Mouse (Mus musculus): ENCODE measurements around the gene Invs. TPM values are rescaled to one million over a fixed set of nuclear protein-coding genes. Genes with fewer than 3 reads are reported as not detected.

Invs gene
- polyA plus RNA-seq, 1 experiment from 2014 or later: 5.8 TPM

DNA sequence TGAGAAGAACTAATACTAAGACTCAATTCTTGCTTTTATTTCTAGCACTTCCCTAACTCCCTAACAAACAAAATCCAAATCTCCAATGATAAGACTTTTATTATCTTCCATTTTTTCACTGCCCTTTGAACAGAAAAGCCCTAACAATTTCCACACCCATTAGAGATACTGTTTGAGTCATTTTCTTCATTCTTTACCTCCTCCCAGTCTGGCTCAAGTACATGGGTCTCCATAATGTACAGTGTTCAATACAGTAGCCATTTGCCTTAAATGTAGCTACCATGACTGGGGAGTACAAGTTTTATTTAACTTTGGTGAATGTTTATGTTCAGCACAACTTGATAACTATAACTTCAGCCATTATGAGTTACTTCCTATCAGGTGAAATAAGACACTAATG, 9.0 kb upstream of the Invs start:
- H3K36me3 ChIP-seq (ENCODE audit: control insufficient read depth, insufficient read depth, low read length): no peaks in the 10 kb centered on the region
- no peak overlapping the region for H3K4me3 ChIP-seq (ENCODE audit: low read length)
- no peak overlapping the region for H3K4me2 ChIP-seq (ENCODE audit: low read depth, low read length)
- H3K4me1 ChIP-seq (ENCODE audit: control insufficient read depth, insufficient read depth, low read length): peaks cover 8% of the 10 kb centered on the region
- ATAC-seq: peak; percentile 65
- no peak overlapping the region for H3K27ac ChIP-seq (ENCODE audit: low read length)
- no peaks in the 10 kb centered on the region for H3K27me3 ChIP-seq (replicated peaks; ENCODE audit: control insufficient read depth, insufficient read depth, low read length)
- no peak overlapping the region for H3K9ac ChIP-seq (ENCODE audit: low read depth, low read length)
- H3K9me3 ChIP-seq (ENCODE audit: control insufficient read depth, low read length): no peaks in the 10 kb centered on the region

DNA sequence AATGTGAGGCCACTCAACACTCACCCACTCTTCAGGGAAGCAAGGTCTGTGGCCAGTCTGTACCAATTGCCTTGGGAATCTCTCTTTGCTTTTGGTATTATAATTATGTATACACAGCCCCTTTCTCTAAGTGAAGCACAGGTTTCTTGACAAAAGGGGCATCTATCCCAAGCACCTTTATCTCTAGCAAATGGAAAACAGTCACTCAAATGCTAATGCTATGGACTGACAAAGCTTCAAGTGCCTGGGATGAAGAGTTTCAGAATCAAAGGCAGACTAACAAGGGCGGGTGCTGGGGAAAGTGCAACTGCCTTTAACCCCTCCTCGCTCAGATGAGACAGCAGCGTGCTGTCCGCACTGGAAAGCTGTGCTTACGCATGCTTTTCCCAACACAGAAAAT, 7.7 kb upstream of the Invs start:
- Histone ChIP-seq H3K9ac (ENCODE audit: low read depth, low read length) (no peak overlapping the region), H3K9me3 (ENCODE audit: control insufficient read depth, low read length) (no peaks in the 10 kb centered on the region), H3K36me3 (ENCODE audit: control insufficient read depth, insufficient read depth, low read length) (no peaks in the 10 kb centered on the region), H3K4me2 (ENCODE audit: low read depth, low read length) (no peak overlapping the region), H3K27ac (ENCODE audit: low read length) (no peak overlapping the region), H3K27me3 (replicated peaks; ENCODE audit: control insufficient read depth, insufficient read depth, low read length) (no peaks in the 10 kb centered on the region), H3K4me1 (ENCODE audit: control insufficient read depth, insufficient read depth, low read length) (peaks cover 8% of the 10 kb centered on the region), H3K4me3 (ENCODE audit: low read length) (no peak overlapping the region)
- 52% methylated on average over 5 of the region's 5 CpGs for WGBS
- peak; percentile 34; the same call in 1 of the 2 replicates for ATAC-seq

- 91% methylated on average over 7 of the region's 7 CpGs for WGBS
- ATAC-seq: no peak
- H3K4me3 ChIP-seq (ENCODE audit: low read length): no peak overlapping the region
Measured at GRCm38 (mm10) chr4:48273119-48273829, 6.3 kb upstream of the Invs start.

GRCm38 (mm10) chr4:48275736-48276135, 3.8 kb upstream of the Invs start:
- Histone ChIP-seq H3K9ac (ENCODE audit: low read depth, low read length) (no peak overlapping the region), H3K4me1 (ENCODE audit: control insufficient read depth, insufficient read depth, low read length) (0 out of 2 replicates have a peak, but pooled peaks cover 9% of the 10 kb centered on the region), H3K27ac (ENCODE audit: low read length) (no peak overlapping the region), H3K9me3 (ENCODE audit: control insufficient read depth, low read length) (no peaks in the 10 kb centered on the region), H3K4me3 (ENCODE audit: low read length) (no peak overlapping the region), H3K4me2 (ENCODE audit: low read depth, low read length) (no peak overlapping the region), H3K36me3 (ENCODE audit: control insufficient read depth, insufficient read depth, low read length) (no peaks in the 10 kb centered on the region), H3K27me3 (replicated peaks; ENCODE audit: control insufficient read depth, insufficient read depth, low read length) (no peaks in the 10 kb centered on the region)
- ATAC-seq: no peak
- 81% methylated on average over 3 of the region's 3 CpGs for WGBS

More at GRCm38 (mm10) chr4:48273119-48273829, 6.3 kb upstream of the Invs start:
- Histone ChIP-seq H3K4me2 (ENCODE audit: low read depth, low read length) (no peak overlapping the region), H3K9ac (ENCODE audit: low read depth, low read length) (no peak overlapping the region), H3K36me3 (ENCODE audit: control insufficient read depth, insufficient read depth, low read length) (no peaks in the 10 kb centered on the region), H3K9me3 (ENCODE audit: control insufficient read depth, low read length) (no peaks in the 10 kb centered on the region), H3K4me1 (ENCODE audit: control insufficient read depth, insufficient read depth, low read length) (0 out of 2 replicates have a peak, but pooled peaks cover 3% of the 10 kb centered on the region), H3K27me3 (replicated peaks; ENCODE audit: control insufficient read depth, insufficient read depth, low read length) (no peaks in the 10 kb centered on the region), H3K27ac (ENCODE audit: low read length) (no peak overlapping the region)

- Histone ChIP-seq H3K4me2 (ENCODE audit: low read depth, low read length) (no peak overlapping the region), H3K9ac (ENCODE audit: low read depth, low read length) (no peak overlapping the region), H3K27me3 (replicated peaks; ENCODE audit: control insufficient read depth, insufficient read depth, low read length) (no peaks in the 10 kb centered on the region), H3K27ac (ENCODE audit: low read length) (no peak overlapping the region), H3K9me3 (ENCODE audit: control insufficient read depth, low read length) (no peaks in the 10 kb centered on the region), H3K4me3 (ENCODE audit: low read length) (no peak overlapping the region), H3K4me1 (ENCODE audit: control insufficient read depth, insufficient read depth, low read length) (0 out of 2 replicates have a peak, but pooled peaks cover 7% of the 10 kb centered on the region), H3K36me3 (ENCODE audit: control insufficient read depth, insufficient read depth, low read length) (no peaks in the 10 kb centered on the region)
- no peak for ATAC-seq
- WGBS: 71% methylated on average over 3 of the region's 3 CpGs
Measured at GRCm38 (mm10) chr4:48277011-48277410, 2.5 kb upstream of the Invs start.

GRCm38 (mm10) chr4:48278757-48279497, 633 bp upstream of the Invs start:
- Histone ChIP-seq H3K9me3 (ENCODE audit: control insufficient read depth, low read length) (no peaks in the 10 kb centered on the region), H3K9ac (ENCODE audit: low read depth, low read length) (peak overlapping the region; percentile 83), H3K4me1 (ENCODE audit: control insufficient read depth, insufficient read depth, low read length) (0 out of 2 replicates have a peak, but pooled peaks cover 7% of the 10 kb centered on the region), H3K36me3 (ENCODE audit: control insufficient read depth, insufficient read depth, low read length) (no peaks in the 10 kb centered on the region), H3K27ac (ENCODE audit: low read length) (peak overlapping the region; percentile 80), H3K4me2 (ENCODE audit: low read depth, low read length) (peak overlapping the region; percentile 84), H3K4me3 (ENCODE audit: low read length) (peak overlapping the region; percentile 70), H3K27me3 (replicated peaks; ENCODE audit: control insufficient read depth, insufficient read depth, low read length) (no peaks in the 10 kb centered on the region)
- no peak; the same call in 1 of the 2 replicates for ATAC-seq
- under 1% methylated on average over 34 of the region's 34 CpGs for WGBS

DNA sequence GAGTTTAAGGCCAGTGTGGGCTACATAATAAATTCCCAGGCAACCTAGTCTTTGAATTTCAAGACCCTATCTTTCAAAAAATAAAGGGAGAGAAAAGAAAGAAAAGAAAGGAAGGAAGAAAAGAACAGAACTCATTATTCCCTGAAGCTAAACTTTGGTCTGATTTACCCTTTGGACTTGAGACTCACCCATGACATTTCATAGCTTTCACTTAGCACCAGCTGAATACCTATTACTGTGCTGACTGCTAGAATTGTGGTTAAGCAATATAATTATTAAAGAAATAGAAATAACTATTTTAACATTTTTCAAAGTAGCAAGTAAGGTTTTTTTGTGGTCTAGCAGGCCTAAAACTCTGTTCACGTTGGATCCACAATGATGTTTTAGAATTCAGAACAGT, 1.6 kb downstream of the Invs start:
- H3K9me3 ChIP-seq (ENCODE audit: control insufficient read depth, low read length): no peaks in the 10 kb centered on the region
- no peak overlapping the region for H3K9ac ChIP-seq (ENCODE audit: low read depth, low read length)
- no peaks in the 10 kb centered on the region for H3K36me3 ChIP-seq (ENCODE audit: control insufficient read depth, insufficient read depth, low read length)
- H3K4me1 ChIP-seq (ENCODE audit: control insufficient read depth, insufficient read depth, low read length): 0 out of 2 replicates have a peak, but pooled peaks cover 7% of the 10 kb centered on the region
- WGBS: 97% methylated on average over 1 of the region's 1 CpGs
- no peak overlapping the region for H3K4me3 ChIP-seq (ENCODE audit: low read length)
- ATAC-seq: no peak
- H3K27ac ChIP-seq (ENCODE audit: low read length): no peak overlapping the region
- H3K4me2 ChIP-seq (ENCODE audit: low read depth, low read length): no peak overlapping the region
- H3K27me3 ChIP-seq (replicated peaks; ENCODE audit: control insufficient read depth, insufficient read depth, low read length): no peaks in the 10 kb centered on the region

DNA sequence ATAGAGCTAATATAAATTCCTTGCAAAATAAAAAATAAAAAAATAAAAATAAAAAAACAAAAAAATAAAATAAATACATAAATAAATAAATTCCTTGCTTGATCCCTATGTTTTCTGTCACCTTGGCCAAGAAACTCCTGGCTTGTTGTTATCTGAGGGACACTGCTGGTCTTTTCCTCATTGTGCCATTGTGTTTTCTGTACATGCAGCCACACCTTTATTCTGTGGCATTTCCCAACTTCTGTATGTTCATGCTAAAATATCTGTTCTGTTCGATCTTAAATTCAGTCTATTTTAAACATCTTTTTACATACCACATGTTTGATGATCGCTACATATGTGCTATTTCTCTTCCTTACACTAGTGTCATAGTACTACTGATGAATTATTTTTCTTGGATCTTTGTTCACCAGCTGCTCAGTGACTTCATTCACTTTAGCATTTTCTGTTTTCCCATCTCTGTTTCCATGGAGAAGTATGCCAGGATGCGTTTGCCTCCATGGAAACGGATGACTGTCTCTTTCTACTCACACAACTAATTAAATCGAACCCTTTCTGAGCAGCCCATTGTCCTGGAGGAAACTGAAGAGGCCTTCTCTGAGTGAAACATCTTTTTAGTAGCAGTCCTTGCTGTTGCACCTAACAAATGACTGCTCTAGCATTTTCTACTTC, 7.7 kb downstream of the Invs start:
- H3K4me2 ChIP-seq (ENCODE audit: low read depth, low read length): no peak overlapping the region
- H3K4me3 ChIP-seq (ENCODE audit: low read length): no peak overlapping the region
- no peak for ATAC-seq
- 74% methylated on average over 5 of the region's 5 CpGs for WGBS
- no peaks in the 10 kb centered on the region for H3K36me3 ChIP-seq (ENCODE audit: control insufficient read depth, insufficient read depth, low read length)
- H3K27ac ChIP-seq (ENCODE audit: low read length): no peak overlapping the region
- no peaks in the 10 kb centered on the region for H3K4me1 ChIP-seq (ENCODE audit: control insufficient read depth, insufficient read depth, low read length)
- no peaks in the 10 kb centered on the region for H3K9me3 ChIP-seq (ENCODE audit: control insufficient read depth, low read length)
- no peak overlapping the region for H3K9ac ChIP-seq (ENCODE audit: low read depth, low read length)
- no peaks in the 10 kb centered on the region for H3K27me3 ChIP-seq (replicated peaks; ENCODE audit: control insufficient read depth, insufficient read depth, low read length)

GRCm38 (mm10) chr4:48314814-48315213, 35.3 kb downstream of the Invs start:
- ATAC-seq: peak; percentile 80
- no peak overlapping the region for H3K27ac ChIP-seq (ENCODE audit: low read length)
- H3K36me3 ChIP-seq (ENCODE audit: control insufficient read depth, insufficient read depth, low read length): no peaks in the 10 kb centered on the region
- H3K27me3 ChIP-seq (replicated peaks; ENCODE audit: control insufficient read depth, insufficient read depth, low read length): no peaks in the 10 kb centered on the region
- no peak overlapping the region for H3K9ac ChIP-seq (ENCODE audit: low read depth, low read length)
- 78% methylated on average over 3 of the region's 3 CpGs for WGBS
- H3K4me1 ChIP-seq (ENCODE audit: control insufficient read depth, insufficient read depth, low read length): no peaks in the 10 kb centered on the region
- no peak overlapping the region for H3K4me2 ChIP-seq (ENCODE audit: low read depth, low read length)
- no peaks in the 10 kb centered on the region for H3K9me3 ChIP-seq (ENCODE audit: control insufficient read depth, low read length)
- no peak overlapping the region for H3K4me3 ChIP-seq (ENCODE audit: low read length)
